Mouse (Mus musculus): ENCODE measurements around the gene Arhgef3.

DNA sequence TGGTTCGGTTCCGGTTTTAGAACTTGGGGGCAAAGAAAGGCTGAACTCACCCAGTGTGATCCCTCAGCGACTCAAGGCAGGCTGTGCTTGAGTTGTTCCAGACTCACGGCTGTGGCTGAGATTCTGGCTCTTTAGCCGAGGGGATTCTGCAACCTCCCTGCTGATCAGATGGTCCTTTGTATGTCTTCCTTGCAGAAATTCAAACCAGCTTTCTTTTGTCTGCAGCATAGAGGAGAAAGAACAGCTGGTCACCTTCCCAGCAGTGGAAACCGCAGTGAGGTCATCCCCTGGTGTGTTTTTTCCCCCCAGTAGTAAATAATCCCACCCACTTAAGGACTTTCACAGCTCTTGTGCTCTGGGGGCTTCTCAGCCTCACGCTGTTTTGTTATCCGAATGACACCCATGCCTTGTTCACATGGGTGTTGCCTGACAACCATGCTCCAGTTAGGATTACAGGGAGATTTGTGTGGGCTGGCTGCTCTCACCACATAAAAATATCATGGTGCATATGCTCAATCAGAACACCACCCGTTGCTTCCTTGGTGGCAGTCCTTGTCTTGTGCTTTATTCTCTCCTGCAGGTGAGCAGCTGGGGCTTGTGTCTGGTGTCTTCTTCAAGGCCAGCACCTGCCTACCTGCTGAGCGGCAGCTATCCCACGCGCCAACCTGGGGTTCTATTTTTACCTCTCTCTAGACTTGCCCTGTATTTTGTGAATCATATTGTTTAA is 8.8 kb upstream of the Arhgef3 start:
- TF ChIP-seq EP300 (IDR thresholded peaks at IDR 0.05) (no peak), CTCF (IDR thresholded peaks at IDR 0.05) (no peak)

Data from lung, postnatal 0 days (tissue).